Mouse (Mus musculus) embryonic facial prominence, embryonic 10.5 days (tissue): Measurements from ENCODE around the gene Ralgapa2. TPM values are rescaled to one million over a fixed set of nuclear protein-coding genes. Genes with fewer than 3 reads are reported as not detected.
"Not testable (repeated sequence)": the region's sequence is repeated elsewhere in the genome, so short reads cannot be mapped to it uniquely, and the experiment has no call there.

ENCODE experiments used
- DNase-seq: peaks from one replicate; pipeline ENCODE4 v3.0.0-alpha.2; 2017; ENCODE audit warnings: low spot score
- H3K27ac ChIP-seq: fragments of 300-500 bp; sonication (generic); replicated peaks from 2 replicates; pipeline ENCODE4 v1.5.1; 2016; ENCODE audit warnings: mild to moderate bottlenecking
- H3K27me3 ChIP-seq: fragments of 300-500 bp; sonication (generic); replicated peaks from 2 replicates; pipeline ENCODE4 v1.6.1; 2016; ENCODE audit warnings: low read depth, mild to moderate bottlenecking; ENCODE audit not compliant: poor library complexity, severe bottlenecking
- H3K36me3 ChIP-seq: fragments of 300-500 bp; sonication (generic); replicated peaks from 2 replicates; pipeline ENCODE4 v1.6.1; 2016; ENCODE audit warnings: mild to moderate bottlenecking, moderate library complexity
- H3K4me1 ChIP-seq: fragments of 300-500 bp; sonication (generic); 2 replicates; pipeline ENCODE4 v1.6.1; 2016
- H3K4me3 ChIP-seq: fragments of 300-500 bp; sonication (generic); 2 replicates; pipeline ENCODE4 v1.5.1; 2016; ENCODE audit warnings: mild to moderate bottlenecking, moderate library complexity
- H3K9me3 ChIP-seq: fragments of 300-500 bp; sonication (generic); 2 replicates; pipeline ENCODE4 v1.6.1; 2016; ENCODE audit warnings: mild to moderate bottlenecking
- WGBS: fragments of 180-500 bp; shearing (Covaris S2); methylation state at CpG from one replicate; pipeline ENCODE4 v1.1.7; 2016; 5-methylcytosine and 5-hydroxymethylcytosine counted together
- polyA plus RNA-seq: library from polyadenylated mRNA; unstranded; fragments of >200 nt; fragmentation: Nextera tagmentation; extraction: Ambion mirVana; gene quantifications from 2 replicates; pipeline ENCODE4 v1.2.1, GENCODE M21; 2016

The Ralgapa2 gene
- polyA plus RNA-seq, 1 experiment from 2014 or later, result 8.9 TPM

DNA sequence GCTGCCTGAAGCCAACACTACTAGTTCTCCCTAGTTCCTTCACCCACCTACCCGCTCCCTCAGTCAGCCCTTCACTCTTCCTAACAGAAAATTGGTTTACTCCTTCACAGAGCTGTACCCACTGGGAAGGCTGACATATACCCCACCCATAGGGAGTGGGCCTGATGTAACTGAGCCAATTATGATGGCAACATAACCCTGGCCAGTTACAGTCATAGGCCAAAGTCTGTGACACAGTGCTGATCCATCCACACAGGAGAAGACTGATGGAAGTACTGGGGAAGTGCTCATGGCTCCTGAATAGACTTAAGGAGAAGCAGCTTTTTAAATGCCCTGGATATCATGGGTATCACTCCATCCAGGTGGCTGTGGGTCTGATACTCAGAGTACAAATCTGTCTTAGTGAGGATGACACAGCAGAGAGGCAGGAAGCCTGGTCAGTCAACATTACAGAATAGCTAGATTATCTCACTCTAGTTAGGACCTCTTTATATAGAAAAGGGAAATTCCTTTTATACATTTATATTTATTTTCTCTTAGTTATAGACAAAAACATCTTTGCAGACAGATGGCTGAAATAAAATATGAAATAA lies 18.7 kb downstream of the Ralgapa2 start:
- DNase-seq, result no peak
- Histone ChIP-seq H3K27ac (no peak overlapping the region), H3K27me3 (no peaks in the 10 kb centered on the region), H3K36me3 (no peaks in the 10 kb centered on the region), H3K9me3 (no peaks in the 10 kb centered on the region), H3K4me1 (no peaks in the 10 kb centered on the region), H3K4me3 (no peak overlapping the region)
- WGBS, result 95% methylated on average over 1 of the region's 1 CpGs

DNA sequence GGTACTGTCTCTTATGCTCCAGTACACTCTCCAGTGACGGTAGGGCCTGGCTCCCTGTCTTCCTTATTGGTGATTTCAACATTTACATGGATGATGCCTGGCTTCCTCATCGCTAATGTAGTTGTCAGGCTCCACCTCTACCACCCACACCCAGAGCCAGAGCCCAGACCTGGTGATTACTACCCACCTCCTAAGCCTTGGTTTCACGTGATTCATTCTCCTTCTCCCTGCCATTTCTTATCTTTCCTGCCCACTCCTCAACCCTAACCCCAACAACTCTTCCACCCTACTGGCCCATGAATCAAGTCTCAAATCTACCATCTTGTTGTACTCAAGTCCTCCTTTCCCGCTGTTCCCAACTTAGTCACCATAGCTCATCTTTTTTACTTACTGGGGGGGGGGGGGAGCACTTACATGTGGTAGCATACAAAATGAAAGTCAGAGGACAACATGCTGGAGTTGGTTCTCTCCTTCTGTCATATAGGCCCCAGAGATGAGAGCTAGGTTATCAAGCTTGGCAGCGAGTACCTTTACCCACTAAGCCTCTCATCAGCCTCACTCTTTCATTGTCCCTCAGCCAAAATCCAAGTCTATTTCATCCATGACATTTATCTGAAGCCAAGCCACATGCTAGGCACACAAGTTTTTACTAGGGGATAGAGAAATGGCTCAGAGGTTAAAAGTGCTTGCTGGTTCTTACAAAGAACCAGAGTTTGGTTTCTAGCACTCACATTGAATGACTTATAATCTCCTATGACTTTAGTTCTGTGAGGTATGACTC lies 20.1 kb downstream of the Ralgapa2 start:
- Histone ChIP-seq H3K27me3 (no peaks in the 10 kb centered on the region), H3K4me3 (no peak overlapping the region), H3K9me3 (no peaks in the 10 kb centered on the region), H3K4me1 (no peaks in the 10 kb centered on the region), H3K27ac (no peak overlapping the region), H3K36me3 (no peaks in the 10 kb centered on the region)
- WGBS, result 91% methylated on average over 5 of the region's 5 CpGs
- DNase-seq, result no peak

DNA sequence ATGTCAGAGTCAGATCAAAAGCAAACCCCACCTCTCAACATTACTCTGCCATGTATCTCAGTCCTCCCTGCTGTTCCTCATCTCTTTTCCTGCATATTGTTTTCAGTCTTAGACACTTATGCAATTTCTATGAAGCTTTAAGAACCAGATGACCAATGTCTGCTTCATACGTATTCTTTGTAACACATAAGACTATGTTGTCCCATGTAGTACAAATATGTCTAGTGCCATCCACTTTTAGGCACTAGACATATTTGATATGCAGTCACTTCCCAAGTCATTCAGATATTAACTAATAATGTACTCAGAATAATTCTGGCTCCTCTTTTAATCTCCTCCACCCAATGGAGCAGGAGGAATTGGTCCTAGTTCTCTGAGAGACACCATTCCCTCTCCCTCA lies 21.2 kb downstream of the Ralgapa2 start:
- WGBS, result 91% methylated on average over 1 of the region's 1 CpGs

DNA sequence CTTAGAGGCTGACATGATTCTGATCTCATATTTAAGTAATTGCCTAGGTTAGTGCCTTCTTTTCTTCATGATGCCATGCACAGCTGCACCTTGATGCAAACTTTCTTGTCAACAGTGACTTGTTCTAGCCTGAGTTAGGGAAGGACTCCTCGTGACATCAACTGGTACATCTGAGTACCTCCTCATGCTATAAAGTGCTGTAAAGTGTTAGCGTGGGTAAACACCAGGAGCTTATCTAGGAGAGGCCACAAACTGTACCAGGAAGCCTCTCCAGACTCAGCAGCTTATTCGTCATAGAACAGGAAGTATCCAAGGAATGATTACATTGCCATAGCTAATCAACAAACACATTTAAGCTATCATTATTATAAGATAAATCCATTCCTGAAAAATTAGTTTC lies 23.9 kb downstream of the Ralgapa2 start:
- H3K9me3 ChIP-seq, result no peaks in the 10 kb centered on the region
- 93% methylated on average over 3 of the region's 3 CpGs for WGBS
- no peak overlapping the region for H3K27ac ChIP-seq
- no peaks in the 10 kb centered on the region for H3K4me1 ChIP-seq
- H3K36me3 ChIP-seq, result peaks cover 16% of the 10 kb centered on the region
- no peak overlapping the region for H3K4me3 ChIP-seq
- no peaks in the 10 kb centered on the region for H3K27me3 ChIP-seq
- no peak for DNase-seq

More for the DNA sequence above, 21.2 kb downstream of the Ralgapa2 start:
- Histone ChIP-seq H3K9me3 (no peaks in the 10 kb centered on the region), H3K4me1 (no peaks in the 10 kb centered on the region), H3K27ac (no peak overlapping the region), H3K27me3 (no peaks in the 10 kb centered on the region), H3K4me3 (no peak overlapping the region), H3K36me3 (no peaks in the 10 kb centered on the region)
- DNase-seq, result no peak

DNA sequence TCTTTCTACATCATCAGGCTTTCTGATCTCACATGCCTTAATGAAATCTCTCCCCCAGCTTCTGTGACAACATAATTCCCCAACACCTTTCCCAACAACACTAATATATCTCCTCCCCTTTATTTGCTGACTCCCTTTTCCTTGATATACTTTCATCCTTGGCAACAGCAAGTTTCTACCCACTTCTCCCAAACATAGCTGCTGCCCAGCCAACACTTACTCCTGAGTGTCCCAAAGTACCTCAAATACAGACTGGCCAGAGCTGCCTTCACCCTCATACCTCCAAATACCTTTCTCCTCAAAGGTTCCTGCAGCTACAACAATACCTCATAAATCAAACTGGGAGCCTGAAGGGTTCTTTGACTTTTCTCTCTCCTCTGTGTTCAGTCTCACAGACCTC lies 29.3 kb downstream of the Ralgapa2 start:
- Histone ChIP-seq H3K4me3 (no peak overlapping the region), H3K27me3 (no peaks in the 10 kb centered on the region), H3K4me1 (no peaks in the 10 kb centered on the region), H3K27ac (no peak overlapping the region), H3K9me3 (no peaks in the 10 kb centered on the region), H3K36me3 (peaks cover 22% of the 10 kb centered on the region)
- no peak for DNase-seq

DNA sequence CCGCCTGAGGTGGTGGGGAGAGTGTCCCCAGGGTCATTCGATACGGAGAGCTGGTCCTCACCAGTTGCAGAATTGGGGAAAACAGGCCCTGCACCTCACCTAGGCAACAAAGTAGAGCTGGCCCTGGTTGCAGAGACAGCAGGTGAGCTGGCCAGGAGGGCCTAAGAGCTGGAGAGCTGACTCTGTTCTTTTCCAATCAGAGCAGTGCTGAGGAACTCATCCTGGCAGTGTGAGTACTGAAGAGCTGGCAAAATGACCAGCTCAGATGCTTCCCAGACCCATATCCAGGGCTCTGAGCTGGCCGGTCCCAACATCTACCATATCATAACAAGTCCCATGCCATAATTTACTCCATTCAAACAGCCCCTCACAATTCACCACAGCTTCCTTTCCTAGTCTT lies 34.7 kb downstream of the Ralgapa2 start:
- DNase-seq, result no peak
- H3K27ac ChIP-seq, result no peak overlapping the region
- WGBS, result 94% methylated on average over 4 of the region's 4 CpGs
- H3K36me3 ChIP-seq, result 0 out of 2 replicates have a peak, but pooled peaks cover 5% of the 10 kb centered on the region
- H3K4me1 ChIP-seq, result no peaks in the 10 kb centered on the region
- H3K27me3 ChIP-seq, result no peaks in the 10 kb centered on the region
- H3K9me3 ChIP-seq, result no peaks in the 10 kb centered on the region
- H3K4me3 ChIP-seq, result no peak overlapping the region

DNA sequence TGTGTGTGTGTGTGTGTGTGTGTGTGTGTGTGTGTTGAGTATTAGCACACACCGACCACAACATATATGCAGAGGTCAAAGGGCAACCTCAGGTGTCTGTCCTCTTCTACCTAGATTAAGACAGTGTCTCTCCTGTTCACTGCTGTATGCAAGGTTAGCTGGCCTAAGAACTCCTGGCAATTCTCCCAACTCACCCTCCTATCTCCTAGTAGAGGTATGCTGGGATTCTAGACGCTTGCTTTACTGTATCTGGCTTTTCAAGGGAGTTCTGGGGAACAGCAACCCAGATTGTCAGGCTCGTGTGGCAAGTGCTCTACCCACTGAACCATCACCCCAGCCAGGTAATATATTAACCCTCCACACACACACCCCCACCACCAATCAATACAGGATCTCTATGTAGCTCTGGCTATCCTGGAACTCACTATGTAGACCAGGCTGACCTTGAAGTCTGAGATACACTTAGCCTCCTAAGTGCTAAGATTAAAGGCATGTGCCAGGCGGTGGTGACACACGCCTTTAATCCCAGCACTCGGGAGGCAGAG lies 35.6 kb downstream of the Ralgapa2 start:
- 0 out of 2 replicates have a peak, but pooled peaks cover 5% of the 10 kb centered on the region for H3K36me3 ChIP-seq
- H3K9me3 ChIP-seq, result no peaks in the 10 kb centered on the region
- 91% methylated on average over 6 of the region's 6 CpGs for WGBS
- no peaks in the 10 kb centered on the region for H3K4me1 ChIP-seq
- no peak overlapping the region for H3K4me3 ChIP-seq
- no peaks in the 10 kb centered on the region for H3K27me3 ChIP-seq
- DNase-seq, result no peak
- H3K27ac ChIP-seq, result no peak overlapping the region

DNA sequence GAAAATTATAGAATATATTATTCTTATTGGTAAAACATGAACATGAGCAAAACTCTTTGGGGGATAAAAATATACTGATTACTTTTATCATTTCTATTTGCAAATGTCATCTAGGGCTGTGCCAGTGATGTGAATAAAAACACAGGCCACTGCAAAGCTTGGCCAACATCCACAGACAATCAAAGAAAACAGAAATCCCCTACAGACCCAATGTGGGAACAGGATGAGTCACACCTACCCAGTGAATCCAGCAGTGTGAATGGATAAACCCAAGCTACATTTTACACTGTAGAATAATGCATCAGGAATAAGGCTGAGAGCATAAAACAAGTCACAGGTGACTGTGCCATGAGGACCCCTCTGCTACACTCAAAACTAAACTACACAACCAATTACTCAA lies 36.1 kb downstream of the Ralgapa2 start:
- 0 out of 2 replicates have a peak, but pooled peaks cover 5% of the 10 kb centered on the region for H3K36me3 ChIP-seq
- H3K27ac ChIP-seq, result no peak overlapping the region
- no peak for DNase-seq
- H3K4me1 ChIP-seq, result no peaks in the 10 kb centered on the region
- no peaks in the 10 kb centered on the region for H3K9me3 ChIP-seq
- no peak overlapping the region for H3K4me3 ChIP-seq
- H3K27me3 ChIP-seq, result no peaks in the 10 kb centered on the region

DNA sequence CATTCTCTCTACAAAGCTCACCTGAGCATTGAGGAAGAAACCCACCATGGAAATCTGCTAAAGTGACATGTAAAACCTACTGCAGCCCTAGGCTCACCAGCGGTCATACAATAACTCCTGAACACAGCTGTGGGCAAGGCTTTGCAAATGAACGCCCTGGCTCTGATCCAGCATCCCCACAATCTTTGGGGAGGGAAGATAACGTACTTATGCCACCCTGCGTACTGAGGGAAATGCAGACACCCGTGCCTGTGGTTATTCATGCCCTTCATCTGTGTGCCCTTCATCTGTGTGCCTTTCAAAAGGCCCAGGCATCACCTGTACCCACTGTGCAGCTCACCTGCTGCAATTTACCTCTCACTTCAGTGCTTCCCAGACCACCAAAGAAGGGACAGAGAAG lies 41.2 kb downstream of the Ralgapa2 start:
- H3K27ac ChIP-seq, result no peak overlapping the region
- no peak overlapping the region for H3K4me3 ChIP-seq
- H3K4me1 ChIP-seq, result no peaks in the 10 kb centered on the region
- H3K9me3 ChIP-seq, result no peaks in the 10 kb centered on the region
- no peak for DNase-seq
- H3K27me3 ChIP-seq, result no peaks in the 10 kb centered on the region
- 87% methylated on average over 5 of the region's 5 CpGs for WGBS
- H3K36me3 ChIP-seq, result no peaks in the 10 kb centered on the region

DNA sequence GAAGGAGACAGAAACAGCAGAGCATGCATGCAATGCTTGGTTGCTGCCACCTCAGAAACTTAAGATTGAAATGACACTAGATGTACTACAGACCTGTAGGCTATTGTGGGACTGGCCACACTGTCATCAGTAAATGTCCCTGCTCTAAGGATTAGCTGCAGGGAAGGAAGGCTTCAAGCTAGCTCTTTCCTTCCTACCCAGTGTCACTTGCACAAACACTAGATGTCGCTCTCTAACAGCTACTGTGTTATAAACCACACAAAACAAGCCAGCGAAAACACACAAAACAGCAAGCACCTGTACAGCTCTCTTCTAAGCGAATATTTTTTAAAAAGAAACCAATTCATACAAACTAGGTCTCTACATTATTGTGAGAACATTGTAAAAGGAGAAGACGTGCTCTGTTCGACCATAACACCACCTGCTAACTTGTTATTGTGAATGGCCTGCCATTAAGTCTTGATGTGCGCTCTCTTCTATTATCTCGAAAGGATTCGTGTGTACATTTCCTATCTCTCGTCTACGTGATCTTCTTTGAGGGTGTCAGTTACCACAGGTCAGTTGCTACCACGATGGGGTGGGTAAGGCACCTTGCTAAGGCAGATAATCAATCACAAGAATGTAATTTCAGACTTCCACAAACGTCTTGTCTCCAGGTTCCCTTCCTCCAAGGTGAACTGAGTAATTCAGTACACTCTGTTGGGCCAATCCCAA lies 42.3 kb downstream of the Ralgapa2 start:
- WGBS, result 65% methylated on average over 12 of the region's 12 CpGs
- Histone ChIP-seq H3K9me3 (no peaks in the 10 kb centered on the region), H3K27me3 (no peaks in the 10 kb centered on the region), H3K27ac (no peak overlapping the region), H3K4me1 (no peaks in the 10 kb centered on the region), H3K36me3 (no peaks in the 10 kb centered on the region), H3K4me3 (no peak overlapping the region)
- no peak for DNase-seq

DNA sequence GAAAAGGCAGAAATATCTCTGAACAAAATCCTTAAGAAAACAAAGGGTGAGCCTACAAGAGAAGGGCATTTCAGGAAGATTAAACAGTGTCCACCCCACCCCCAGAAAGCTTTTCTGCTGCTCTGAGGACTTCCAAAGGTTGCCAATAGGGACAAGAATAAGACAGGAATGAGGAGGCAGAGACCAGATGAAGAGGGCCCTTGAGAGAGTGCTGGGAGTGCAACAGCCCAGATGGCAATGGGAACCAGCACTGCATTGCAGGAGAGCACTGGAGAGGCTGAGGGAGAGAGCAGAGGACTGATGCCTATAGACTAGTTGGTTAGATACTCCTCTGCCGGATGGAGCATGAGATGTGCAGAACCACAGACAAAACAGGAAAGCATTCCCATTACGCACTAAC lies 43.2 kb downstream of the Ralgapa2 start:
- Histone ChIP-seq H3K36me3 (no peaks in the 10 kb centered on the region), H3K9me3 (no peaks in the 10 kb centered on the region), H3K27me3 (no peaks in the 10 kb centered on the region), H3K27ac (no peak overlapping the region), H3K4me1 (no peaks in the 10 kb centered on the region), H3K4me3 (no peak overlapping the region)
- 88% methylated on average over 2 of the region's 2 CpGs for WGBS
- no peak for DNase-seq

DNA sequence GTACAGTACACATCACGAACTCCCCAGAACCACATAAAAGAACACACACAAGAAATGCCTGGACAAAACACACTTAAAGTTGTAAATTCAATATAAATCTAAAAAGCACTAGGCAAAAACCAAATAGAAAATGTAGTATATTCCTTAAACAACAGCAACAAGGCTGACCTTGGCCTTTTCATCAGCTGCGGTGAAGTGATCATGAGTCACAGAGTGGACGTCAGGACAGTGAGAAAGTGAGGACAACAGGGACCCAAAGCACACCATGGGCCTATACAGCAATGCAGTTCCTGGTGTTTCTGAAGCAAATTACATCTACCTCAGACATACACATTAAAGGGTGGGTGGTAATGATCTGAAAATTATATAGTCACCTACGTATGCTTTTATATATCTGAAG lies 44.1 kb downstream of the Ralgapa2 start:
- no peaks in the 10 kb centered on the region for H3K27me3 ChIP-seq
- H3K9me3 ChIP-seq, result no peaks in the 10 kb centered on the region
- no peaks in the 10 kb centered on the region for H3K4me1 ChIP-seq
- no peak for DNase-seq
- H3K4me3 ChIP-seq, result no peak overlapping the region
- no peaks in the 10 kb centered on the region for H3K36me3 ChIP-seq
- H3K27ac ChIP-seq, result no peak overlapping the region
- WGBS, result 92% methylated on average over 4 of the region's 4 CpGs

DNA sequence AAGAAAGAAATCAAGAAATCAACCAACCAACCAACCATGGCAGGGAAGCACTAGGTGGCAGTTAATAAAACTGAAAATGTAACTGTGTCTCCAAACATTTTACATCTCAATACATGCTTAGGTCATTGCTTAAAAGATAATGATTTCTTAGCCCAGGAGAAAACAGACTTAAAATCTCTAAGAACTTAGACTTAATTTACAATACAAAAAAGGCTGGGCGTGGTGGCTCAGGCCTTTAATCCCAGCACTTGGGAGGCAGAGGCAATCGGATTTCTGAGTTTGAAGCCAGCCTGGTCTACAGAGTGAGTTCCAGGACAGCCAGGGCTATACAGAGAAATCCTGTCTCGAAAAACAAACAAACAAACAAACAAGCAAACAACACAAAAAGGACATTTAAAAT lies 45.3 kb downstream of the Ralgapa2 start:
- WGBS, result 82% methylated on average over 3 of the region's 3 CpGs
- not testable (repeated sequence) for H3K36me3 ChIP-seq, H3K4me3 ChIP-seq, H3K9me3 ChIP-seq, DNase-seq, H3K27ac ChIP-seq, H3K27me3 ChIP-seq, H3K4me1 ChIP-seq
